Mouse (Mus musculus) thymus, postnatal 4 days (tissue): ENCODE data around the gene Dek.

Experiments
- DNase-seq: peaks from one replicate; pipeline ENCODE4 v3.0.0; 2021

The Dek gene

DNA sequence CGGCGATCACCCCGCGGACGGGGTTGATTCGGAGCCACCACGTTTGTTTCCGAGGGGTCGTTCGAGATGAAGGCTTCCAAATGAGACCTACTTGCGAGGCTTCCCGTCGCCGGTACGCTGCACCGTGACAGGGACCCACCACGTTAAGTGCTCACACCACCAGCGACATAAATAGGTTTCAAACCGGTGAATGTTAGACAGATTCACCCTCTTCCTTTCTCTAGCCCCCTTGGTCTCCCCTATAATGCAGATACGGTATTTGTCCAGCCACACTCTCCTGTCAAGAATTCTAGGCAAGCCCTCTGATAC, 533 bp upstream of the Dek start:
- no peak for DNase-seq

GRCm38 (mm10) chr13:47104856-47105541, 1.0 kb downstream of the Dek start:
- peak; percentile 44 for DNase-seq

- peak; percentile 34 for DNase-seq
Measured at GRCm38 (mm10) chr13:47104146-47104545, 1.9 kb downstream of the Dek start.

- DNase-seq: no peak
Measured at GRCm38 (mm10) chr13:47100587-47100986, 5.4 kb downstream of the Dek start.

- DNase-seq: no peak
Measured at GRCm38 (mm10) chr13:47099265-47099664, 6.7 kb downstream of the Dek start.

GRCm38 (mm10) chr13:47096591-47096990, 9.4 kb downstream of the Dek start:
- no peak for DNase-seq

DNA sequence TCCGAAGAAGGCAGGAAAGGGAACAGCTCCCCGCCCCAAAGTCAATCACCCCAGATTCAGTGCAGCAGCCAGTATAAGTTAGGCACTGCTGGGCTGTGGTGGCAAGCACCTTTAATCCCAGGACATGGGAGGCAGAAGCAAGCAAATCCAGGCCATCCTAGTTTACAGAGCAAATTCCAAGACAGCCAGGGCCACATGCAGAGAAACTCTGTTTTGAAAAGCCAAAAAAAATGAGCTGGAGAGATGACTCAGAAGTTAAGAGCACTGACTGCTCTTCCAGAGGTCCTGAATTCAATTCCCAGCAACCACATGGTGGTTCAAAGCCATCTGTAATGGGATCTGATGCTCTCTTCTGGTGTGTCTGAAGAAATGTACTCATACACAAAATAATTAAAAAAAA, 12.2 kb downstream of the Dek start:
- no peak for DNase-seq

DNA sequence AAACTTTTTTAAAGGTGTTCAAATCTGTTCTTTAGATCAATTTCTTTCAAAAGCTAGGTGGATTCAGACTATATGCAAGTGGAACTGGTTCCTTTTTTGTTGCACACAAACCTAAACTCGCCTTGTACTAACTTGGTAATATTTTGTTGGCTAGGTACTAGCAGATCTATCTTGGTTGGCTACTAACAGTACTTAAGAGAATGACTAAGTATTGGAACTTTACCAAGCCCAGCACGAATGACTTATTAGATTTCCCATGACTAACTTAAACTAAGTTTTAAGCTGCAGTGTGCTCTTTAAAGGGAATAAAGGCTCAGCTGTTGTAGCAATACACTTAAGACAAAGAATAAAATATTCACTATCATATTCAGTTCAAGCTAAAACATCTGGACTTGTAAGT, 16.7 kb downstream of the Dek start:
- DNase-seq: no peak

DNA sequence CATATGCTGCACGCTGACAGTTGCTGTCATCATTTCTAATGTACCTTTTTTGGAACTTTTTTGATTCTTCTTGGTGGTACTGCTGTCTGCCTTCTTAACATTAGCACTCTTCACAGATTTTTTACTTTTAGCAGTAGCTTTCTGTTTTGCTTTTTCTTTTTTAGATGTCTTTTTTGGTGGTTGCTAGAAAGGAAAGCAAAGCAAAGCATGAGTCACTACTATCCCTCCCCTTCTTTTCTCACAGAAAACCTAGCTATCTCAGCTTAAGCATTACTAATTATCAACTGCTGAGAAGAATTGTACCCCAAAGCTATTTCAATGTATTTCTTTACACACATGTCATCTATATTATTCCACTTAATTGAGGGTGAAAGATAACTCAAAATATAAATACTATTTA, 17.6 kb downstream of the Dek start:
- no peak for DNase-seq

DNA sequence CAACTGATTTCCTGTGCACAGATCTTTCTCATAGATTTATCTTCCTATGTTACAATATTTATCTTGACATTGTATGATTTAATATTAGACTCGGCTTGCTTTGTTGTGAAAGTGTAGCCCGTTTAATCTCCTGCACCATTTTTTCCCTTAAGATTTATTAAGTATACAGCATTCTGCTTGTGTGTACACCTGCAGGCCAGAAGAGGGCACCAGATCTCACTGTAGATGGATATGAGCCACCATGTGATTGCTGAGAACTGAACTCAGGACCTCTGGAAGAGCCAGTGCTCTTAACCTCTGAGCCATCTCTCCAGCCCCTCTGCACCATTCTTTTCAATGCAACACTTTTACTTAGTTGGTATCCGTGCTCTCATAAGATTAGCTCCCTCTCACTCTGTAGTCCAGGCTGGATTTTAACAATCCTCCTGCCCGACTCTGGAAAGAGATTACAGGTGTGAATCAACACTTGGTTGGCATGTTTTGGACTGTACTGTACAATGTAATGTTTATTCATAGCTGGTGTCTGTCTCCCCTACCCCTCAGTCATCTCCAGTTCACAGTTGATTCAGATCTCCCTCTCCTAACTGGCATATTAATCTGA, 25.0 kb downstream of the Dek start:
- DNase-seq: peak; percentile 54

DNA sequence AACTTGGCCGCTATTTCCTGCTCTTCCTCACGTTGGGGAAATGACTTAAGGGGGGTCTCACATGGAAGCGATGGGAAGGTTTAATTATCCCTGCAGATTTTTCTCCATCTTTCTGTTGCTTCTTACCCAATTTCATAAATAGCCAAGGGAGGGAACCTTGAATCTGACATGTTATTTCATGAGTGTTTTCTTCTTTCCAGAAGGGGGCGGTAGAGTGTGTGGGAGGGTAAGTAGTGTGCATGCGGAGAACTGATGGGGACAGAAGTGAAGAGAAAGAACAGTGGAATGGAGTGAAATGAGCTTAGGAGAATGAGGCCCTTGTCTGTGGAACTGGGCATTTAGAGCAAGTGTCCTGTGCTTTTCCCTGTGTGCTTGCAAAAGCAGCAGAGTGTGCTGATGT, 27.2 kb downstream of the Dek start:
- DNase-seq: no peak

DNA sequence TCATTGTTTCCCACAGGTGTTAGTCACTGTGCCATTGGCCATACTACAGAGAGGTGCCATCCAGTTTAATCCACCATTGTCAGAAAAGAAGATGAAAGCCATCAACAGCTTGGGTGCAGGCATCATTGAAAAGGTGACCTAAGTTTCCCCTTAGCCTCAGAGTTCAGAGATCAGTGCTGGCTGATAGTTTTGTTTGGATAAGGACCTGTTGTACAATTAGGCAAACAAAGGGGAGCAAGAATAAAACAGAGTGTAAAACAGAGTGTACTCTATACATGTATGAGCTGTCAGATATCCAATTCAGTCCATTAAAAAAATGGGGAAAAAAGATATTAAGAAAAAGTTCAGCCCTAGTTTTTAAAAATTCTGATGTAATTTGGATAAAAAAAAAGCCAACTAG, 28.6 kb downstream of the Dek start:
- no peak for DNase-seq

GRCm38 (mm10) chr13:47076156-47076555, 29.8 kb downstream of the Dek start:
- DNase-seq: no peak

DNA sequence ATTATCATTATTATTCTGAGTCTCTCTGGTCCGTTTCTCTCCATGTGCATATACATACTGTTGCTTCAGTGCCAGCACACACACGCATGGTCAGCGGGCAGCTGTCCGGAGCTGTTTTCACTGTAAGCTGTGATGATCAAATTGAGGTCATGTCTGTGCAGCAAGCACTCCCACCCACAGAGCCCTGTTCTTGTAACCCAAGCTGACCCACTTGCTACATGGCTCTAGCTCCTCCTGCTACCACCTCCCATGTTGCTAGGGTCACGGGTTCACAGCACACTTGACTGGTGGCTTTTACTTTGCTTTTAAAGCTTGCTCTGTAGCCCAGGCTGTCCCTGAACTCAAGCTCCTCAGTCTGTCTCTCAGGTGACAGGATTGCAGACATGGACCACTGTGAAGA, 33.5 kb downstream of the Dek start:
- DNase-seq: no peak

DNA sequence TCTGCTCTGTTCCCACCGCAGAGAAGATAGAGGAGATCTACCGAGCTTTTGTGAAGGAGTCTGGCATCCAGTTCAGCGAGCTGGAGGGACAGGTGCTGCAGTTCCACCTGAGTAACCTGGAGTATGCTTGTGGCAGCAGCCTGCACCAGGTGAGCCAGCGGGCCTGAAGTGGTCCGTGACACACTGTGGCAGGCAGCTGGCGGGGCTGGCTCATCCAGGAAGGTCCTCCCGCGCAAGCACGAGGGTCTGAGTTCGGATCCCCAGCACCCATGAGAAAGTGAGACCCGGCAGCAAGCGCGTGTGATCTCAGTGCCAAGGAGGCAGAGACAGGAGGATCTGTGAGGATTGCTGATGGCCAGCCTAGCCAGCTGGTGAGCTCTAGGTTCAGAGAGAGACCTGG, 34.1 kb downstream of the Dek start:
- DNase-seq: no peak

GRCm38 (mm10) chr13:47070329-47071080, 35.5 kb downstream of the Dek start:
- no peak for DNase-seq

- no peak for DNase-seq
Measured at GRCm38 (mm10) chr13:47067001-47067400, 39.0 kb downstream of the Dek start.

DNA sequence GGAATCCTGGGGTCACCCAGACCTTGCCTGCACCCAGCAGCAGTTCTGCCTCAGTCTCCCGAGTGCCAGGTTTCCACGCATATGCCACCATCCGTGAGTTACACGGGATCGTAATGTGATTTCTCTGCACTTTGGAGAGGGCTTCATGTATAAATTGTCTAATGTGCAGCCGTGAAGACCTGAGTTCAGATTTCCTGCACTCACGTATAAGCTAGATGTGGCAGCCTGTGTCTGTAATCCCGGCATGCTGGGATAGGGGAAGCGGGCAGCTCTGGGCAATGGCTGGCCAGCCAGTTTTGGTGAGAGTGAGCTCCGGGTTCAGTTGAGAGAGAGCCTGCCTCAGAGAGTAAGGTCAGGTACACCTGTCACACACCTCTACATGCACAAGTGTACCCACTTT, 39.5 kb downstream of the Dek start:
- DNase-seq: no peak

GRCm38 (mm10) chr13:47063985-47064760, 41.8 kb downstream of the Dek start:
- no peak for DNase-seq

GRCm38 (mm10) chr13:47062756-47063155, 43.2 kb downstream of the Dek start:
- no peak for DNase-seq

DNA sequence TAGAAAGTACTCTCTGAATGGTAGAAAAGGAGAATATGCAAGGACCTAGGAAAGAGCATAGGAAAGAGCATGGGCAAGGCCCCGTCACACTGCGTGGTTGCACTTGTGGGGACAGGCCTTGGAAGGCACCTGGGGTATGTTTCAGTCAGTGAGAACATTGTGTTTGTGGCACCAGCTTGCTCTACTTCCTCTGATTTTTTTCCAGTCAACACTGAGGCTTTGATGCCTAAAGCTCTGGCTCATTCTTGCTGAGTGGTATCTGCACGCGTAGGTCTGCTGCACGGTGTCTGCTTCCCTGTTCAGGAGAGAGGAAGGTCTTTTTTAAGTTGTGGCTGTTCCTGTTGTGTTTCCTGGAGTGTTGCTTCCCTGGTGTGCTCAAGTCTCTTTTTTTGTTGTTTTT, 49.2 kb downstream of the Dek start:
- DNase-seq: peak; percentile 53

DNA sequence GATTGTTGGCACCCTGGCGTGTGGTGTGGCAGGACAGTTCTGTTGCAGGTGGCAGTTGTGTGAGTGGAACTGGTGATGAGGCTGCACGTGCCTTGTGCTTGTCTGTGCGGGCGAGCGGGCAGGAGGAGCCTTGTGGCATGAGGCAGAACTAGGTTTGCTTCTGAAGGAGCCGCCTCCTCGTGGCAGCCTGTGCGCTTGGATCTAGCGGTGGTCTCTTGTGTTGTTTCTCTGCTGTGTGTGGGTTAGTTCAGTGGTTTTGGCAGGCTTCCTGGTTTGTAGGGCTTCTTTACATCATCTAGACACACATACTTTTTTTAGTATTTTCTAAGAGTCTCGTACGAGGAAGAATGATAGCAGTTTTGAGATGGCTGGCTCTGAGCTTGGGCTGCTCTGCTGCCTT, 49.9 kb downstream of the Dek start:
- DNase-seq: peak; percentile 80

- DNase-seq: no peak
Measured at GRCm38 (mm10) chr13:47053971-47054370, 52.0 kb downstream of the Dek start.

- DNase-seq: no peak
Measured at GRCm38 (mm10) chr13:47050009-47050408, 56.0 kb downstream of the Dek start.
